Mouse (Mus musculus) liver, embryonic 14 days (tissue): ENCODE measurements around the gene AY761184. TPM values are rescaled to one million over a fixed set of nuclear protein-coding genes. Genes with fewer than 3 reads are reported as not detected.

Source experiments
- polyA plus RNA-seq: library from polyadenylated mRNA; depleted of rRNA; stranded (reverse); fragments of >200 nt; gene quantifications from 2 replicates; pipeline ENCODE4 v1.2.3, GENCODE M21; 2012; rRNA removed

AY761184 gene
- not detected in 2 replicates for polyA plus RNA-seq

GRCm38 (mm10) chr8:21703545-21703944 is at the start of gene AY761184:
Gene AY761184, minus strand, starts transcription at chr8:21703645.

GRCm38 (mm10) chr8:21665497-21665896 is 37.9 kb downstream of the AY761184 start, which contains the start of gene Defa34:
Gene Defa34, plus strand, starts transcription at chr8:21665797.

GRCm38 (mm10) chr8:21655480-21655879 is 48.0 kb downstream of the AY761184 start, which contains the start of gene Defa17:
Gene Defa17, plus strand, starts transcription at chr8:21655780.

Other genes with a start within 250 kb of the AY761184 start
- gene Gm7849, start 247.1 kb downstream of the AY761184 start, polyA plus RNA-seq, result not detected in 2 replicates
- not detected in 2 replicates for gene Defa20, start 194.4 kb downstream of the AY761184 start, polyA plus RNA-seq
- gene Defa32, start 174.6 kb downstream of the AY761184 start, polyA plus RNA-seq, result not detected in 2 replicates
- gene Defa37, start 138.3 kb downstream of the AY761184 start, polyA plus RNA-seq, result not detected in 2 replicates
- not detected in 2 replicates for gene Defa28, start 120.6 kb downstream of the AY761184 start, polyA plus RNA-seq
- gene Gm7861, start 109.1 kb downstream of the AY761184 start, polyA plus RNA-seq, result not detected in 2 replicates
- not detected in 2 replicates for gene Defa26, start 85.5 kb downstream of the AY761184 start, polyA plus RNA-seq
- not detected in 2 replicates for gene Defa17, start 47.9 kb downstream of the AY761184 start, polyA plus RNA-seq
- not detected in 2 replicates for gene Defa34, start 37.8 kb downstream of the AY761184 start, polyA plus RNA-seq
- not detected in 2 replicates for gene Defa24, start 30.8 kb upstream of the AY761184 start, polyA plus RNA-seq
- not detected in 2 replicates for gene Defb50, start 119.9 kb upstream of the AY761184 start, polyA plus RNA-seq
- not detected in 2 replicates for gene Defb2, start 136.3 kb upstream of the AY761184 start, polyA plus RNA-seq
- gene Defb10, start 155.3 kb upstream of the AY761184 start, polyA plus RNA-seq, result not detected in 2 replicates
- gene Defb9, start 181.8 kb upstream of the AY761184 start, polyA plus RNA-seq, result not detected in 2 replicates
- not detected in 2 replicates for gene Defb11, start 202.8 kb upstream of the AY761184 start, polyA plus RNA-seq
- not detected in 2 replicates for gene Defb15, start 229.1 kb upstream of the AY761184 start, polyA plus RNA-seq
- gene Defb35, start 234.7 kb upstream of the AY761184 start, polyA plus RNA-seq, result not detected in 2 replicates
- gene Defb13, start 243.1 kb upstream of the AY761184 start, polyA plus RNA-seq, result not detected in 2 replicates